Mouse (Mus musculus) left cerebral cortex, adult 2 months (tissue): Measurements from ENCODE around the gene Fosl1. TPM values are rescaled to one million over a fixed set of nuclear protein-coding genes. Genes with fewer than 3 reads are reported as not detected.

Experiments
- DNase-seq, 2 experiments: peaks; one replicate each; pipeline ENCODE4 v3.0.0; 2021 to 2022; ENCODE audit warnings: low spot score in 2 of 2, mixed read lengths in 1 of 2; ENCODE audit errors: extremely low spot score in 1 of 2
- H3K27ac ChIP-seq: fragments of 200-600 bp; 2 replicates; pipeline ENCODE4 v1.8.1; 2022
- H3K4me3 ChIP-seq: fragments of 200-600 bp; 2 replicates; pipeline ENCODE4 v1.8.1; 2022
- CTCF ChIP-seq: fragments of 200-600 bp; IDR thresholded peaks from 2 replicates; pipeline ENCODE4 v1.8.1; 2022; ENCODE audit warnings: antibody characterized with exemption, mild to moderate bottlenecking, moderate library complexity
- intact Hi-C: fragments of 180-260 bp; cut with DNase I; formaldehyde crosslinking; loops from one replicate; pipeline ENCODE4 v1.15.1; 2025
- total RNA-seq, 2 experiments: library from RNA; stranded (reverse); gene quantifications; 2 replicates each; pipeline ENCODE4 v1.2.3; 2021

The Fosl1 gene
- total RNA-seq, 2 experiments from 2014 or later = 0.65 TPM; not detected in 1

- peak; percentile 86 to 88 for DNase-seq
- TF ChIP-seq CTCF = no peak
- intact Hi-C loops = loop anchor here (5.0 kb wide), 1 partner anchor 107 kb away; the partner anchor contains the start of gene Ap5b1
- H3K4me3 ChIP-seq = peak within 1 kb of the TSS; percentile 84
- peak within 1 kb of the TSS; percentile 90 for H3K27ac ChIP-seq
Observed at GRCm38 (mm10) chr19:5460465-5460911, 13.1 kb downstream of the Fosl1 start, which contains the start of gene Fibp. Gene Fibp, plus strand, starts transcription at chr19:5460615.

DNA sequence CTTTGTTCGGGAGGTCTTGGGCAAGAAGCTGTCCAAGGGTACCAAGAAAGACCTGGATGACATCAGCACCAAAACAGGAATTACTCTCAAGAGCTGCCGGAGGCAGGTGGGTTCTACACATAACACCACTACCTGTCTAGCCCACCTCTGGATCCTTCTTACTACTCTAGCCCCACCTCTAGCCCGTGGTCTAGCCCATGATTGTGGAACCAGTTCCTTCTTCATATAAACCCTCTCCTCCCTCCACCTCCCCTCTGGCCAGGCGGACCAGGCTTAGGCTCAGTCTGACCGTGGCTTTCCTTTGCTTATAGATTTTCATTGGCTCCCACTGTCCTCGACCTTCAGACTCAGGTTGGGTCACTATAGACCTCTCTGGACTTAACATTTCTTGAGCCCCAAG lies 14.1 kb downstream of the Fosl1 start:
- DNase-seq = no peak
- intact Hi-C loops = loop anchor here (5.0 kb wide), 1 partner anchor 106 kb away; the partner anchor contains the start of gene Ap5b1
- H3K27ac ChIP-seq = no peak overlapping the region
- no peak for TF ChIP-seq CTCF
- peak overlapping the region; percentile 84; the same call in 1 of the 2 replicates for H3K4me3 ChIP-seq

- intact Hi-C loops = loop anchor here (5.0 kb wide), 1 partner anchor 104 kb away; the partner anchor contains the start of gene Ap5b1
- Histone ChIP-seq H3K4me3 (no peak overlapping the region), H3K27ac (no peak overlapping the region)
- no peak for TF ChIP-seq CTCF
- DNase-seq = no peak
Observed at GRCm38 (mm10) chr19:5463212-5463611, 15.9 kb downstream of the Fosl1 start.

GRCm38 (mm10) chr19:5463791-5464562 lies 16.6 kb downstream of the Fosl1 start:
- peak; percentile 49 to 54 for DNase-seq
- Histone ChIP-seq H3K27ac (0 out of 2 replicates have a peak overlapping the region, but pooled peaks have one; percentile 19), H3K4me3 (0 out of 2 replicates have a peak overlapping the region, but pooled peaks have one; percentile 7)
- TF ChIP-seq CTCF = peak; percentile 92
- intact Hi-C loops = loop anchor here (5.0 kb wide), 1 partner anchor 103 kb away; the partner anchor contains the start of gene Ap5b1

- intact Hi-C loops = no loop called here
- no peak for TF ChIP-seq CTCF
- no peak overlapping the region; the same call in 1 of the 2 replicates for H3K27ac ChIP-seq
- H3K4me3 ChIP-seq = no peak overlapping the region
- no peak for DNase-seq
Observed at GRCm38 (mm10) chr19:5465037-5465436, 17.7 kb downstream of the Fosl1 start.

GRCm38 (mm10) chr19:5466916-5467500 lies 19.7 kb downstream of the Fosl1 start:
- DNase-seq = no peak
- no peak for TF ChIP-seq CTCF
- Histone ChIP-seq H3K27ac (no peak overlapping the region), H3K4me3 (no peak overlapping the region)
- intact Hi-C loops = no loop called here

DNA sequence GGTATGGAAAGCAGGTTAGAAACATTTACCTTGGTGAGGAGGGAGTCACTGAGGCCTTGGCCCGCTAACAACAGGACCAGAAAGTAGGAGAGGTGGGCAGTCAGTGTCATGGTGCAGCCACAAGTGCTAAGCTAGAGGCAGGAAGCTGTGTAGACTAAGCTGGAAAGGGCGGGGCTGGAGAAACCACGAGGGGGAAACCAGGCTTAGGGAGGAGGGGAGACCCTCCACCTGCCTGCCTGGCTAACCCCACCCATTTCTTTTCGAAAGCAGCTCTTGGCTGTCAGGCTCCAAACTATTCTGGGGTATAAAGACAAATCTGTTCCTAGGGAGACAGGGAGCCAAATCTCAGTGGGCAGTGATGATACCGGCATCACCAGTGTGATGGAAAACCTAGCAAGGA lies 21.0 kb downstream of the Fosl1 start, which contains the start of gene Ctsw:
Gene Ctsw, minus strand, starts transcription at position 134 of the 400 bp plus-strand sequence.
- intact Hi-C loops = no loop called here
- DNase-seq = no peak
- TF ChIP-seq CTCF = no peak
- Histone ChIP-seq H3K27ac (no peak within 1 kb of the TSS), H3K4me3 (no peak within 1 kb of the TSS)

GRCm38 (mm10) chr19:5471846-5472245 lies 24.5 kb downstream of the Fosl1 start:
- TF ChIP-seq CTCF = no peak
- H3K4me3 ChIP-seq = no peak overlapping the region
- intact Hi-C loops = no loop called here
- DNase-seq = no peak
- H3K27ac ChIP-seq = no peak overlapping the region

DNA sequence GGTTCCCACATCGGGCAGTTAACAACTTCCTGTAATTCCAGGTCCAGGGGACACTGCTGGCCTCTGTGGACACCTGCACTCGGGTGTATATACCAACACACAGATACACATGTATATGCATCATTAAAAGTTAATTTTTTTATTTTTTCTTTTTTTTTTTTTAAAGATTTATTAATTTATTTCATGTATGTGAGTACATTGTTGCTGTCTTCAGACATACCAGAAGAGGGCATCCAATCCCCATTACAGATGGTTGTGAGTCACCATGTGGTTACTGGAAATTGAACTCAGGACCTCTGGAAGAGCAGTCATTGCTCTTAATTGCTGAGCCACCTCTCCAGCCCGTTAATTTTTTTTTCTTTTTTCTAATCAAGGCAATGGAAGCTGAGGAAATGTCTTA lies 25.5 kb downstream of the Fosl1 start:
- intact Hi-C loops = no loop called here
- no peak overlapping the region for H3K27ac ChIP-seq
- H3K4me3 ChIP-seq = no peak overlapping the region
- DNase-seq = no peak
- TF ChIP-seq CTCF = peak; percentile 40

GRCm38 (mm10) chr19:5473720-5474119 lies 26.4 kb downstream of the Fosl1 start, which contains the start of gene Efemp2:
Gene Efemp2, plus strand, starts transcription at chr19:5473954.
- H3K4me3 ChIP-seq = peak within 1 kb of the TSS; percentile 53
- peak; percentile 61 to 72 for DNase-seq
- intact Hi-C loops = no loop called here
- peak within 1 kb of the TSS; percentile 63 for H3K27ac ChIP-seq
- no peak for TF ChIP-seq CTCF

DNA sequence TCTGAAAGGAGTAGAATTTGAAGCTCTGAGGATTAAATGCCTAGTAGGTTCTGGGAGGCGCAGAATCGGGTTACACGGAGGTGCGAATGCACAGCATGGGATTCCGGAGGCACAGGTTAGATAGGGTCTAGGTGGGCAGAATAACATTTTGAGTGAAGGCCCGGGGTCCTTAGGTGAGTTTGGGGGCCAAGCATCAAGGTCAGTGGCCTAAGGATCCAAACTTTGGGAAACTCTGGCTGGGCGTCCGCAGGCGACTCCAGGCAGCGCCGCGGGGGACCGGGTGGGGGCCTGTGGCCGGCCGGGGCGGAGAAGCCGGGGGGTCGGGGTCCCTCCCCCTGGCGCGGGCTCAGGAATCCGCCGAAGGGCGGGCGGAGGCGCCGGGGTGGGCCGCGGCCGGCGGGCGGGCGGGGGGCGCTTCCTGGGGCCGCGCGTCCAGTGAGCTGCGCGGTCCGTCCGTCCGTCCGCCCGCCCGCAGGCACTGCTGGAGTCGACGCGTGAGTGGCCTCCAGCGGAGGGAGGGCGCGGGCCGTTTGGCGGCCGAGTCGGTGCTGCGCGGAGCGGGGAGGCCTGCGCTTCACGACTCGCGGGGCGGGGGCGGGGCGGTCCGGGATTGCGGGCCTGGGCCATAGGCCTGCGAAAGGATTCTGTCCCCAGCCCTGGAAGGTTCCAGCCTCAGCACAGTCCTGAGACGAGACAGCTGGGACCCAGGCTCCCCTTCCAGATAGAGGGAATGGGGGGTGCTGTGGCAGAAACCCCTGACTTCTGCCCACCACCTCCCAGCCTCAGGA lies 27.1 kb downstream of the Fosl1 start:
- no peak for TF ChIP-seq CTCF
- Histone ChIP-seq H3K4me3 (peak overlapping the region; percentile 53), H3K27ac (peak overlapping the region; percentile 63)
- DNase-seq = no peak
- intact Hi-C loops = no loop called here
